Mouse (Mus musculus) cerebellum, postnatal 14 days (tissue): ENCODE data around the gene Btbd35f15.
"Not testable (repeated sequence)": the region's sequence is repeated elsewhere in the genome, so short reads cannot be mapped to it uniquely, and the experiment has no call there.

ENCODE experiments used
- DNase-seq, 2 experiments: peaks; one replicate each; pipeline ENCODE4 v3.0.0; 2021; ENCODE audit warnings: mixed read lengths in 2 of 2

The Btbd35f15 gene

GRCm38 (mm10) chrX:33577214-33577613, at the start of gene Btbd35f15:
Gene Btbd35f15 (minus strand): TSS chrX:33577314.
- DNase-seq, result not testable (repeated sequence)
